Mouse (Mus musculus) midbrain, embryonic 15.5 days (tissue): Measurements from ENCODE around the gene Hsp90ab1. TPM values are rescaled to one million over a fixed set of nuclear protein-coding genes. Genes with fewer than 3 reads are reported as not detected.

Experiments
- ATAC-seq: fragments of 200-750 bp; cut with Nextera tagmentation; replicated peaks from 2 replicates; pipeline ENCODE4 v1.8.0; 2017; ENCODE audit warnings: moderate TSS enrichment
- H3K27ac ChIP-seq: fragments of 300-500 bp; sonication (generic); 2 replicates; pipeline ENCODE4 v1.5.1; 2015; ENCODE audit warnings: mild to moderate bottlenecking, inconsistent platforms
- H3K27me3 ChIP-seq: fragments of 300-500 bp; sonication (generic); replicated peaks from 2 replicates; pipeline ENCODE4 v1.6.1; 2015; ENCODE audit warnings: inconsistent platforms
- H3K36me3 ChIP-seq: fragments of 300-500 bp; sonication (generic); replicated peaks from 2 replicates; pipeline ENCODE4 v1.6.1; 2015; ENCODE audit warnings: inconsistent platforms
- H3K4me1 ChIP-seq: fragments of 300-500 bp; sonication (generic); 2 replicates; pipeline ENCODE4 v1.6.1; 2015; ENCODE audit warnings: inconsistent platforms
- H3K4me2 ChIP-seq: fragments of 300-500 bp; sonication (generic); 2 replicates; pipeline ENCODE4 v1.6.1; 2015; ENCODE audit warnings: inconsistent platforms, mild to moderate bottlenecking, moderate library complexity
- H3K4me3 ChIP-seq: fragments of 300-500 bp; sonication (generic); 2 replicates; pipeline ENCODE4 v1.5.1; 2015; ENCODE audit warnings: mild to moderate bottlenecking, inconsistent platforms
- H3K9ac ChIP-seq: fragments of 300-500 bp; sonication (generic); 2 replicates; pipeline ENCODE4 v1.6.1; 2015; ENCODE audit warnings: mild to moderate bottlenecking, inconsistent platforms
- H3K9me3 ChIP-seq: fragments of 300-500 bp; sonication (generic); 2 replicates; pipeline ENCODE4 v1.6.1; 2016; ENCODE audit warnings: inconsistent platforms
- WGBS: fragments of 180-500 bp; shearing (Covaris S2); methylation state at CpG from one replicate; pipeline ENCODE4 v1.1.7; 2015; ENCODE audit warnings: mixed read lengths; 5-methylcytosine and 5-hydroxymethylcytosine counted together
- polyA plus RNA-seq: library from polyadenylated mRNA; unstranded; fragments of >200 nt; fragmentation: Nextera tagmentation; extraction: Ambion mirVana; gene quantifications from 2 replicates; pipeline ENCODE4 v1.2.1, GENCODE M21; 2015

Gene Hsp90ab1
- polyA plus RNA-seq, 1 experiment from 2014 or later: 1,488 TPM

- Histone ChIP-seq H3K36me3 (no peaks in the 10 kb centered on the region; the same call in 1 of the 2 replicates), H3K27me3 (peaks cover 14% of the 10 kb centered on the region), H3K9ac (no peak overlapping the region), H3K27ac (no peak overlapping the region), H3K4me3 (no peak overlapping the region), H3K4me1 (peaks cover 8% of the 10 kb centered on the region), H3K9me3 (no peaks in the 10 kb centered on the region), H3K4me2 (no peak overlapping the region)
- 83% methylated on average over 21 of the region's 21 CpGs for WGBS
- no peak for ATAC-seq
These were observed 33.4 kb downstream of the Hsp90ab1 start for GRCm38 (mm10) chr17:45539664-45540063.

GRCm38 (mm10) chr17:45538394-45538793 lies 34.7 kb downstream of the Hsp90ab1 start:
- Histone ChIP-seq H3K4me1 (no peaks in the 10 kb centered on the region), H3K36me3 (no peaks in the 10 kb centered on the region), H3K4me2 (no peak overlapping the region), H3K9ac (no peak overlapping the region), H3K27me3 (peaks cover 20% of the 10 kb centered on the region), H3K9me3 (no peaks in the 10 kb centered on the region), H3K27ac (no peak overlapping the region), H3K4me3 (no peak overlapping the region)
- 59% methylated on average over 4 of the region's 4 CpGs for WGBS
- ATAC-seq: no peak

- Histone ChIP-seq H3K4me2 (no peak overlapping the region), H3K4me3 (no peak overlapping the region), H3K9ac (no peak overlapping the region), H3K4me1 (no peaks in the 10 kb centered on the region), H3K27me3 (peaks cover 24% of the 10 kb centered on the region), H3K9me3 (no peaks in the 10 kb centered on the region), H3K27ac (no peak overlapping the region), H3K36me3 (no peaks in the 10 kb centered on the region)
- 14% methylated on average over 5 of the region's 5 CpGs for WGBS
- no peak for ATAC-seq
These were observed 36.8 kb downstream of the Hsp90ab1 start for GRCm38 (mm10) chr17:45536264-45536663.

- no peak overlapping the region for H3K4me3 ChIP-seq
- no peaks in the 10 kb centered on the region for H3K4me1 ChIP-seq
- ATAC-seq: no peak
- H3K27ac ChIP-seq: no peak overlapping the region
- WGBS: 57% methylated on average over 15 of the region's 15 CpGs
- peaks cover 30% of the 10 kb centered on the region for H3K27me3 ChIP-seq
- H3K4me2 ChIP-seq: no peak overlapping the region
- H3K36me3 ChIP-seq: no peaks in the 10 kb centered on the region
- H3K9ac ChIP-seq: no peak overlapping the region
- no peaks in the 10 kb centered on the region for H3K9me3 ChIP-seq
These were observed 40.2 kb downstream of the Hsp90ab1 start for GRCm38 (mm10) chr17:45532896-45533295.

GRCm38 (mm10) chr17:45530346-45530782 lies 42.7 kb downstream of the Hsp90ab1 start:
- Histone ChIP-seq H3K4me2 (no peak overlapping the region), H3K27ac (no peak overlapping the region; the same call in 1 of the 2 replicates), H3K4me3 (no peak overlapping the region), H3K27me3 (peaks cover 29% of the 10 kb centered on the region), H3K9me3 (no peaks in the 10 kb centered on the region), H3K9ac (no peak overlapping the region), H3K36me3 (no peaks in the 10 kb centered on the region), H3K4me1 (no peaks in the 10 kb centered on the region)
- 43% methylated on average over 13 of the region's 13 CpGs for WGBS
- ATAC-seq: peak; percentile 57; the same call in 1 of the 2 replicates

- Histone ChIP-seq H3K9me3 (no peaks in the 10 kb centered on the region), H3K9ac (no peak overlapping the region), H3K4me1 (peaks cover 8% of the 10 kb centered on the region), H3K27me3 (peaks cover 15% of the 10 kb centered on the region; the same call in 1 of the 2 replicates), H3K36me3 (no peaks in the 10 kb centered on the region), H3K4me3 (no peak overlapping the region), H3K4me2 (no peak overlapping the region), H3K27ac (no peak overlapping the region)
- WGBS: 20% methylated on average over 5 of the region's 5 CpGs
- ATAC-seq: no peak
These were observed 46.5 kb downstream of the Hsp90ab1 start for GRCm38 (mm10) chr17:45526571-45526970.

- WGBS: 81% methylated on average over 4 of the region's 4 CpGs
These were observed 48.1 kb downstream of the Hsp90ab1 start for GRCm38 (mm10) chr17:45524961-45525360.

GRCm38 (mm10) chr17:45523263-45523662 lies 49.8 kb downstream of the Hsp90ab1 start, which contains the start of gene Tcte1:
Gene Tcte1 (plus strand): TSS chr17:45523434.
- Histone ChIP-seq H3K4me2 (peak within 1 kb of the TSS; percentile 74), H3K9ac (peak within 1 kb of the TSS; percentile 44), H3K9me3 (no peaks in the 10 kb centered on the region), H3K36me3 (no peaks in the 10 kb centered on the region), H3K4me3 (peak within 1 kb of the TSS; percentile 38), H3K27me3 (peaks cover 9% of the 10 kb centered on the region; the same call in 1 of the 2 replicates), H3K27ac (no peak within 1 kb of the TSS), H3K4me1 (peaks cover 8% of the 10 kb centered on the region)
- WGBS: 0% methylated on average over 21 of the region's 21 CpGs
- peak; percentile 79 for ATAC-seq

More at GRCm38 (mm10) chr17:45524961-45525360, 48.1 kb downstream of the Hsp90ab1 start:
- H3K27me3 ChIP-seq: peaks cover 12% of the 10 kb centered on the region; the same call in 1 of the 2 replicates
- H3K9ac ChIP-seq: no peak overlapping the region
- no peak overlapping the region for H3K4me3 ChIP-seq
- H3K4me2 ChIP-seq: no peak overlapping the region
- H3K27ac ChIP-seq: no peak overlapping the region
- ATAC-seq: no peak
- peaks cover 8% of the 10 kb centered on the region for H3K4me1 ChIP-seq
- H3K36me3 ChIP-seq: no peaks in the 10 kb centered on the region
- H3K9me3 ChIP-seq: no peaks in the 10 kb centered on the region

- Histone ChIP-seq H3K27ac (no peak overlapping the region), H3K36me3 (no peaks in the 10 kb centered on the region), H3K4me2 (no peak overlapping the region), H3K9me3 (no peaks in the 10 kb centered on the region), H3K27me3 (peaks cover 3% of the 10 kb centered on the region; the same call in 1 of the 2 replicates), H3K9ac (no peak overlapping the region), H3K4me3 (no peak overlapping the region), H3K4me1 (peaks cover 8% of the 10 kb centered on the region)
- 86% methylated on average over 11 of the region's 11 CpGs for WGBS
- no peak for ATAC-seq
These were observed 52.9 kb downstream of the Hsp90ab1 start for GRCm38 (mm10) chr17:45520136-45520535.

- ATAC-seq: no peak
- no peaks in the 10 kb centered on the region for H3K9me3 ChIP-seq
- H3K36me3 ChIP-seq: no peaks in the 10 kb centered on the region
- peaks cover 8% of the 10 kb centered on the region for H3K4me1 ChIP-seq
- H3K4me3 ChIP-seq: no peak overlapping the region
- no peaks in the 10 kb centered on the region for H3K27me3 ChIP-seq
- no peak overlapping the region for H3K27ac ChIP-seq
- 82% methylated on average over 12 of the region's 12 CpGs for WGBS
- H3K4me2 ChIP-seq: no peak overlapping the region
- H3K9ac ChIP-seq: no peak overlapping the region
These were observed 54.1 kb downstream of the Hsp90ab1 start for GRCm38 (mm10) chr17:45518766-45519475.
